Mouse (Mus musculus): ENCODE measurements around the gene Tdrd5.
"Not testable (repeated sequence)": the region's sequence is repeated elsewhere in the genome, so short reads cannot be mapped to it uniquely, and the experiment has no call there.

The Tdrd5 gene

DNA sequence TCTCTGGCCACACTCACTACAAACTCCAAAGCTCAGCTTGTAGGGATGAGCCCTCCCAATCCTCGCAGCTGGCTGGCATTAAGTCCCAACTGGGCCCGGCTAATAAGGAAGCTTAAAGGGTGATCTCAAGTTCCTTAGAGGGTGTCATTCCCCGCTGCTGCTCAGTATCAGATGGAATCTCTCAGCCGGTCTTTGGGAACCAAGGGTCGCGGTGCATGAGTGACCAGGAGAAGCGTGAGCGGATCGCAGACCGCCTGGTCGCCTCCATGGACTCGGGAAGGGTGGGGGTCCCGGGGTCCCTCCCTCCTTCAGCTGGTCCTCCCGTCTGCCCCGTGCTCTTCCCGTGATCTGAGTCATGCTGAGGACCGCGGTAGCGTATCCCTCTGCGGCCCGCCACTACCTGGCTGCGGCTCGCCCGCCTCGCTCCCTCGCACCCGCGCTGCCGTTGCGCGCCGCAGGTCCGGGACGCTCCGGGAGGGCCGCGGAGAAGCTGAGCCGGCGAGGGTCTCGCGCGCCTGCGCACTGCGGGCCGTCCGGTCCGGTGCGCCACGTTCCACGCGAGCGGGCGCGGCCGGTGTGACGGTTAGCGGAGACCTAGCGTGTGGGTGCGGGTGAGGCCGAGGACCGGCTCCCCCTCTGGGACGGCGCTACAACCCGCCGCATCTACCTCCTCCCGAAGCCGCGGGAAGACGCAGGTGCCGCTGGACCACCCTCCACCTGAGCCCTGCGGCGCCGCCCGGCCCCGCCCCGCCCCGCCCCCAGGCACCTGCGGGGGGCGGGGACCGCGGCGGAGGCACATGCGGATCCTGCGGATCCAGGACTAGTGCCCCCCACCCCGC lies at the start of gene Tdrd5:
TSS of gene Tdrd5 (minus strand) at position 754 of the 839 bp plus-strand sequence.
- DNase-seq (ENCODE audit: low spot score in 2 of 2) = peak in 1 of 2 experiments; percentile 27

DNA sequence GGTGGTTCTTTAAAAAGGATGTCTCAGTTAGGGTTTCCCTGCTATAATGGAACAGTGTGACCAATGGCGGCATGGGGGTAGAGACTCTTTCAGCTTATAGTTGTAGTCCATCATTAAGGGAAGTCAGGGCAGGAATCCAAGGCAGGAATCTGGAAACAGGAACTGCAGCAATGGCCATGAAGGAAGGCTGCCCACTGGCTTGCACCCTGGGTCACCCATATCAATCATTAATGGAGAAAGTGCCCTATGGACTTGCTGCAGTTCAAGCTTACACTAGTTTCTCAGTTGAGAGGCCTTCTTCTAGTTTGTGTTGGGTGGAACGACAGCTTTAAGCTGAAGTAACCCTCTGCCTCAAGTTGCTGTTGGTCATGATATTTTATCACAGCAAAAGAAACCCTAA lies 49.0 kb upstream of the Tdrd5 start:
- DNase-seq (ENCODE audit: low spot score in 2 of 2) = no peak

DNA sequence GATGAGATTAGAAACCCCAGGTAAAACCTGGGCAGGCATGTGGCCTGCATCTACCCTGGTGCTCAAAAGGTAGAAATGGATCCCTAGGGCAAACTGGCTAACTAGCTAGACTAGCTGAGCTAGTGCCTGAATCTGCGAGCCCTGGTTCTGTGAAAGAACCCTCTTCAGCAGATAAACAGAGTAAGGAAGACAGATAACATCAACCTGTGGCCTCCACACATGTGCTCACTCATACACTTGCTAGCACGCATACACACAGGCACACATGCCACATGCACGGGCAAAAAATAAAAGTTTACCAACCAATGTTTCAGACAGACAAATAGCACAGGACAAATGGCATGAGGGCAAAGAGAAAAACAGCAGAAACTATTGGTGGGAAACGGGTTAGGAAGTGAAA lies 47.0 kb upstream of the Tdrd5 start:
- no peak for DNase-seq (ENCODE audit: low spot score in 2 of 2)

DNA sequence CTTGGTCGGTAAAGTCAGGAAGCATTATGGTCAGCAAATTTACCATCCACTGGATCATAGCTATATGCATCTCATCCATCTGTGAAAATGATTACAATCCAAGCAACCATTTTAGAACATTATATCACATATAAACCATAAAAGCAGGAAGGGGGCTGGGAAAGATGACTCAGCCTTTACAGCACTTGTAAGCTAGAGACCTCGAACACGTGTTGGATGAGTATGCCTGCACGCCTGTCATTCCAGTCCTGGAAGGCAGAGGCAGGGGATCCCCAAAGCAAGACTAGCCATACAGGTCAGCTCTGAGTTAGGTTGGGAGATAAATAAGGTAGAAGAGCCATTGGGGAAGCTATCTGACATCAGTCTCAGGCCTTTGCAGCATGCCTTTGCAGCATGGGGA lies 45.6 kb upstream of the Tdrd5 start:
- no peak for DNase-seq (ENCODE audit: low spot score in 2 of 2)

DNA sequence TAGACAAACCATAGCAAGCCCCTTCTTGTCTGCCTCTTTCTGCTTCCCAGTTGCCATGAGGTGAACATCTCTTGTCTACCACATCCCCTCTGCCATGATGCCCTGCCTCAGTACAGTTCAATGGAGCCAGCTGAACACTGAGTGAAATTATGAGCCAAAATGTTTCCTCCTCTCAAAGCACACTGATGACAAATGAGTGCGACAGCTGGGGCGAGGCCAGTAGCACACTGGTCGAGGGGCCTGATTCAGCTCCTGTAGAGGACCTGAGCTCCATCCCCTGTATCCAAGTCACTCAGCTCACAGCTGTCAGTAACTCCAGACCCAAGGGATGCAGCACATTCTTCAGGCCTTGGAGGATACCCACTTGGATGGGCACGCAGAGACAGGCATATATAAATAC lies 42.2 kb upstream of the Tdrd5 start:
- no peak for DNase-seq (ENCODE audit: low spot score in 2 of 2)

DNA sequence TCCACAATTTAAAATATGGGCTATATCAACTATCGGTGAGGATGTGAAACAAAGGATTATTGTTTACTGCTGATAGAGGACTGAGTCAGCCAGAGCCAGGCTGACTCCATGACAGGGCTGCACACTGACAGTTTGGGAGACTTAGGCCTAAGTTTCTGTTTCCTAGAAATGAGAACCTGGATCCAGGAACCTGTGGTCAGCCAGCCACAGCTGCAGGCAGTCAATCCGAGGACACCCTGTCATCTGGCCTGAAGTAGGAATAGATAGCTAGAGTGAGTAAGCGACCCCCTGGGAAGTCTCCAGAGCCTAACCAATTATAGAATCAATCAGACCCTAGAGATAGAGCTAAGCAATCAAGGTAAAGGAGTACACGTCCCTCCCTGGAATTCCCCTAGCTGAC lies 41.0 kb upstream of the Tdrd5 start:
- no peak for DNase-seq (ENCODE audit: low spot score in 2 of 2)

DNA sequence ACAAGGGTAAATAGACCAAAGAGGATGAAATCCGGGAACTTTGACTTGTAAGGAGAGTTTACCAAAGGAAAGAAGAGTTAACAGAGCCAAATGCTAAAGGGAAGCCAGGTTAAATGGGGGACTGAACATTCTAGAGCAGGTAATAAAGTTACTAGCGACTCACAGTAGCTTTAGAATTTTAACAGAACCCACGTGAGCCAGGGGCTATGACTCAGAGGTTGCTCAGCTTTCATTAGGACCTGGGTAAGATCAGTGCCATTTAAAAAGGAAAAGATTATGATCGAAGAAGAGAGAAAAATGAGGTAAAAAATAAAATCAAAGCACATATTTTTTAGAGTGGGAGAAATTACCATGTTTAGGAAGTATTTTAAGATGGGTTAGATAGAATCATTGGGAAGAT lies 37.4 kb upstream of the Tdrd5 start:
- no peak for DNase-seq (ENCODE audit: low spot score in 2 of 2)

DNA sequence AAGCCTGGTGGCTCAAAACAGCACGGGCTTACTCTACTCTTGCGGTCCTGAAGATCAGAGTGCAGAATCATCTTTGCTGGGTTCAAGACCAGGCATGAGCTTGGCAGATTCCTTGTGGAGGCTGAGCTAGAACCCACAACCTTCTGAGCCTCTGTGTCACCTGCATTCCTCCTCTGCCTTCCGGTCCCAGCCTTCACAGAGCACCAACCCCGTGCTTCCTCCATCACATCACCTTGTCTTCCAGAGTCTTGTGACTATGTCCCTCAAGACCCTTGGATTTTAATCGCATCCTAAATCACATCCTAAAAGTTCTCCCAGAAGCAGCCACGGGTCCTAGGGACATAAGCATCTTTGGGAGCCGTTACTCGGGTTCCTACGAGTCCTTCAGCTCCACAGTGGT lies 19.7 kb upstream of the Tdrd5 start:
- DNase-seq (ENCODE audit: low spot score in 2 of 2) = no peak

DNA sequence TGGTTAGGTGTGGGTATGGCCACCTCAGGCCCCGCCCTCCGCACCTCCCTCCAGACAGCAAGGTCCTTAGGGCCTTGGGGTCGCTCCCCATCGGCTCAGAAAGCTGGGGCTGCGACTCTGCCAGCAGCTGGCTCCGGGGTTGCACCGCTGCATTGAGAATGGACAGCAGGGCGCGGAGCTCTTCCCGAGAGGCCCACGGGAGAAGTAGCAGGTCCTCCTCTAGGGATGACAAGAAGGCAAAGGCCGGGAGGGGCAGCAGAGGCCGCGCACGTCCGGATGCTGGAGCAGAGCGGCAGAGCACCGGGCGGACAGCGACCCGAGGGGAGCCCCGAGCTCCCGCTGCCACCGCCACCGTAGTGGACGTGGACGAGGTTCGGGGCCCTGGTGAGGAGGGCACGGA lies 7.2 kb upstream of the Tdrd5 start, which contains the start of gene Nphs2:
TSS of gene Nphs2 (plus strand) at position 98 of the 400 bp plus-strand sequence.
- no peak for DNase-seq (ENCODE audit: low spot score in 2 of 2)

DNA sequence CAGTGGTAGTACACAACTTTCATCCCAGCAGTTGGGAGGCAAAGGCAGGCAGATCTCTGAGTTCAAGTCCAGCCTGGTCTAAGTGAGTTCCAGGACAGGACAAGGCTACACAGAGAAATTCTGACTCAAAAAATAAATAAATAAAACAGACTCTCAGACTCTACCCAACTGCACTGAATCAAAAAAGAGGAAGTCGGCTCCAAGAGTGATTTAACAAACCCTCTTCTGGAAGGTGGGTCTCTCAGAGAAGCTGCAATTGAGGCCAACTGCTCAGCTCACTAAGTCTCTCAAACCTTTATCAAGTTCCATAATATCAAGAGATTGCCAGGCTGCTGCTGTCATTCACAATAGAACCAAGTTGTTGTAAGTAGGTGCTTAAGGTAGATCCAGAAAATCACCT lies 5.1 kb upstream of the Tdrd5 start:
- no peak for DNase-seq (ENCODE audit: low spot score in 2 of 2)

DNA sequence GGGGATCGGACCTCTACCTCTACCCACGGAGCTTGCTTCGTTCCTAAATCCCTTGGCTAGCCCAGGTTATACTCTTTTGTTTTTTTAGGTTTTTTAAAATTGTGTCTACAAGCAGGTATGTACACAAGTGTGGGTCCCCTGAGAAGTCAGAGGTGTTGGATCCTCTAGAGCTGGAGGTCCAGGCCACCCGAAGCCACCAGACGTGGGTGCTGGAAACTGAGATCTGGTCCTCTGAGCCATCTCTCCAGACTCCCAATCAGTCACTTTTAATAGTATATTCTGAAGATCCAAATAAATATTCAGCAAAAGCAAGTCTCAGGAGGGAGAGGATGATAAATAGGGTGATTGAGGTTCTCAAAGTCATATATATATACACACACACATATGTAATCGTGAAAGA lies 13.4 kb downstream of the Tdrd5 start:
- DNase-seq (ENCODE audit: low spot score in 2 of 2) = no peak

DNA sequence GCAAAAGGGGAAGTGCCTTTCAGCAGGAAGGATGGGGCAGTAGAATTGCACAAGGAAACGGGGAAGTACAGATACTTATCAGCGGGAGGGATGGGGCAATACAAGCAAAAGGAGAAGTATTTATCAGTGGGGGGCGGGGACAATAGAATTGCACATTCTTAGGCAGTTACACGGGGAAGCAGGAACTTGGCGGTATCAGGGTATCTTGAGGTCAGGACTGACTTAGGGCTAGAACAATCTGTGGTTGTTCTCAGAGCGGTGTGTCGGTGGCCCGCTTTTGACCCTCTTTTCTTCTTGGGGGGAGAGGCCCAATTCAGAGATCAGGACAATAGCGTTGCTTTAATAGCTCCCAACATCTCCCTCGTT lies 14.3 kb downstream of the Tdrd5 start:
- not testable (repeated sequence) for DNase-seq (ENCODE audit: low spot score in 2 of 2)

DNA sequence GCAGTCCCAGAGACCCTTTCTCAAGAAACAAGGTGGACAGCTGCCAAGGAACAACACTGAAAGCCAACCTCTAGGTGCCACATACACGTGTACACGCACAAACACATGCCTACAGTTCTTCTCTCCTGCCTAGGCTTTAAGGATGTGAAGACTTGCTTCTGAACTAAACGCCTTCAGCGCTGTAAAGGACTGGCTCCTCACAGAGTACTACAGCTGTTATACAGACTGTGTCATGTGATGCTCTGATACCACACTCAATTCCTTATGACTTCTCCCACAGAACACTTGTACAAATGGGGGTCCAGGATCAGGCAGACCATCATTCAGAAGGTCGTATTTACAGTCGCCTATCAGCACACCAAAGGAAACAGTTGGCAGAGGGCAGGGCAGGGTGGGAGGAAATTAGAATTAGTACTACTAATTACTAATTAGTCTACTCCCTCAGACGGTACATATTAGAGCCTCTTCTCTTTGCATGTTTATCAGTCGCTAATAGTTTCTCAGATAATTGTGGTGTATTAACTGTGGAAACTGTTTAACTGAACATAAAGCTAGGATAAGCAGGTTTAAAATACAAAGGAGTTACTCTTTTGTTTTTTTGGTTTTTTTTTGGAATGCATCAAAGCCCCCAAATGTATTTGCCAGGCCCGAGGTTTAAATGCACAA lies 14.8 kb downstream of the Tdrd5 start:
- DNase-seq (ENCODE audit: low spot score in 2 of 2) = no peak

DNA sequence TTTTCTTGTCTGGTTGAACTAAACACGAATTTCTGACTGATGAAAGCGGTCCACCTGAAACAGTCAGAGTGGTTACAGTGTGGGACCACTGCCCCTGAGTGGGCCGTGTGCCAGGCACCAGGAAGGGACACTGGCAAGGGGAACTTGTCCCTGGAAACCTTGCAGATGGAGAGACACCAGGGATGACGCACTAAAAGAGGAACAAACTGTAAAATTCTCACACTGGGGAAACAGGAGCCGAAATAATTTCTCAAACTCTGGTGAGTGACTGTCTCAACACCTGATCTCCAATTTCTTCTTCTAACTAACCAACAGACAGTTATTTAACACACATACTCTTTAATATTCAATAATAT lies 17.9 kb downstream of the Tdrd5 start:
- no peak for DNase-seq (ENCODE audit: low spot score in 2 of 2)

DNA sequence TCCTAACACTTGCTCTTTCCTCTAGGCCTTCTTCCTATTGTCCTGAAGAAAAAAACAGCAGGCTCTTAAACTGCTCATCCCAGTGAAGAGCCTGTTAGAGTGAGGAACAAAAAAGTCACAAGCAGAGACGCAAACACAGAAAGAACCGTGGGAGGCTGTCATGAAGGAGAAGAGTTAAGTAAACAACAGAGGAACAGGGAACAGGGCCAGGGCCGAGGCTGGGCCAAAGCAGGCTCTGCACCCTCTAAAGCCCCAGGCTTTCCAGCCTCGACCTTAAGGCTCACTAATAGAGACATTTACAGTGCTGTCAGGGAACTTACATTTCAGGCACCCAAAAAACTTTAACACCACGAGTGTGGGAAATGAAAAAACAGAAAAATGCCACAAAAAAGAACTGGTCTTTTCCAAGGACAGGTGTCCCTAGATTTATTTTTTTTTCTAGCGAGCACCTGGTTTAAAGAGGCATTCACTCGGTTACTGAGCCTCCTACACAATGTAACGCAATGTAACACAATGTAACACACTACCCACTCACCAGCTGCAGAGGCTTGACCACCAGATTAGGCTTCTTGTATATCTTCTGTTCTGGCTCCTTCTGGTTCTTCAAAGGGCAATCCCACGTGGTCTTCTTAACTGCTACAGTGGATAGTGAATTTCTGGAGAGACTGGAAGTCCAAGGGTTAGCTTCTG lies 18.5 kb downstream of the Tdrd5 start:
- DNase-seq (ENCODE audit: low spot score in 2 of 2) = no peak

DNA sequence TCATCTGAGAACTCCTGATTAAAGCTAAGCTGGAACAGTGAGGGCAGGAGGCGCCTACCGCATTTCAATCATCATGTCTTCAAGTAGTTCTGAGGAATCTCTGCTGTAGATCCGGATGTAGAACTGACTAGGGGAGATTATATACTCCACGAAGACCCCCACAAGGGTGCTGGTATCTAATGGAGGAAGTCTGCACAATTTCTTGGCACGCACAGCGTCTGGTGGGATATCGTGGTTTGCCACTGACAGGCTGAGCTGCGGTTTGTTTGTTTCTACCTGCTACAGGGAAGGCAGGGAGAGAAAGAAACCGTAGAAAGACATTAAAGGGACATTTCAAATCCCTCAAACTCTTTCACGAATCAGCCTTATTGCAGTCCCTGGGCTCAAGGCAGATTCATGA lies 19.3 kb downstream of the Tdrd5 start:
- DNase-seq (ENCODE audit: low spot score in 2 of 2) = no peak

DNA sequence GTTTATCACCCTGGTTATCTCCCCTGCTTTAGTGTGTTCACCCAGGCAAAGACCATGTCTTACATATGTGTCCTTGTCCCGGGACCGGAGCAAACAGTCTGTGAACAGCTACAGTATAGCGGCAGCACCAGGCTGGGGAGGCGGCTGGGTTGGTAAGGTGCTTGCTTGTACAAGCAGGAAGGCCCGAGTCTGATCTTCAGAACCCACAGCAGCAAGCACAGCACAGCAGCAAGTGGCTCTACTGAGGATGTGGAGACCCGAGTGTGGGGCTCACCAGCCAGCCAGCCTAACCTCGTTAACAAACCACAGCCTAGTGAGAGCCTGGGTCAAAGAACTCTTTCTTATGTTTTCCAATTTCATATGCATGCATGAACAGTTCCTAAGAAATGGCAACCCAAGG lies 23.3 kb downstream of the Tdrd5 start:
- DNase-seq (ENCODE audit: low spot score in 2 of 2) = no peak

DNA sequence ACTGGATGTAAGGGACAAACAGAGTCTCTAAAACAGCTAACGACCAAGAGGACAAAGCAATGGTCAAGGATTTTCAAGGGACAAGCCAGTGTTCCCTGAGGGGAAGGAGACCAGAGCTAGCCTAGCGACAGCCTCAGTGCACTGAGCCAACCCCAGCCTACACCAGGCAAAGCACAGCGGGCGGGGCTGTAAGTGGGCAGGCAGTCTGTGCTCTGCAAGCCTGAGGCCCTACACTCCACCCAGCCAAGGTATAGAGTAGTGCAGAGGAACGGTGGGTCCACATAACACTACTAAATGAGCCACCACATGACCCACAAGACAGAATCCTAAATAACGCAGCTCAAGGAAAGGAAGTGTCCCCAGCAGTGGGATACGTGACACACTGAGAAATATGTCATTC lies 29.8 kb downstream of the Tdrd5 start:
- no peak for DNase-seq (ENCODE audit: low spot score in 2 of 2)

DNA sequence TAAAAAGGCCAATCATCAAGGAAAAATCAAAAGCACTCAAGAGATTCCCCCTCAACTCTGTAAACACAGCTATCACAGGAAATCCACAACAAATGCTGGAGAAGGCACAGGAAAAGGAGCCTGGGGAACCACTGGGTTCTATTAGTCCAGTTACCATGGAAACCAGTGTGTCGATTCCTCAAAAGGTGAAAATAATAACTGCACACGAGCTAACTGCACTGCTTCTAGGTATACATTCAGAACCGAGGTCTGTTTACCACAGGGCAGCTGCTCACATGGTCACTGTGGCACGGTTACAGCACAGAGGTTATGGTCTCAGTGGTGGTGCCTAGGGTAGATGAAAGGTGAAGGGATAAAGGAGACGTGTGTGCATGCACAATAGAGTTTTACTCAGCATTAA lies 31.8 kb downstream of the Tdrd5 start:
- DNase-seq (ENCODE audit: low spot score in 2 of 2) = no peak

DNA sequence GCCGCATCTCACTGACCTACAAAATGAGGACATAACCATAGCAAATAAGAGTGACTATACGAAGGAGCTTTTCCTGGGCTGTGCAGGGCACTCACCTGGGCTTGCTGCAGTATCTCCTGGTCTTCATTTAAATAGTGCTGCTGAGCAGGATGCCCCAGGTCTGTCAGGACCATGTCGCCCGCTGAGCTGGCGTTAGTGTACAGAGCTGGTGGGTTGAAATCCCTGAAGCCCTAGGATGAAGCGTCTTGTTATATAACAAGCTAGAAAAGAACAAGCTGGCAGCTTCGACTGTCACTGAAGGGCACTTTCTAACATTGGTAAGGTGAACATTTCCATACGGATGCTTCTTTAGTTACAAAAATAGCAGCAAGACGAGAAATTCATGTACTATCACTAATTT lies 33.0 kb downstream of the Tdrd5 start:
- DNase-seq (ENCODE audit: low spot score in 2 of 2) = no peak

DNA sequence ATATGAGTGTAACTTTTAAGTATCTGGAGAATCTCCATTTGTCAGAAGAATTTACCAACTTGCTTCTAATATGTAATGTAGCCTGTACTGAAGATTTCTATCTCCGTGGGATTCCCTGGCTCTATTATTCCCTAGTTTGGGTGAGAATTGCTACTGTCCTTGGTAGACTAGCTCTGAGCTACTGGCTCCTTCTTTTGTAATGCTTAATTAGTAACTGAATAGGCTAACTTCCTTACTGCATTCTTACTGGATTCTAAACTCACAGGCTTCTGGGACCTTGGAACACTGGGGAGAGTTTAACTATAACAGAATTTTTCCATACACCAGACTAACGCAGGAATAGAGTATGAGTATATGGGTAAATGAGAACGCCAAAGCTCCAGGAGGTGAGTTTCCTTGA lies 34.9 kb downstream of the Tdrd5 start:
- DNase-seq (ENCODE audit: low spot score in 2 of 2) = not testable (repeated sequence)

DNA sequence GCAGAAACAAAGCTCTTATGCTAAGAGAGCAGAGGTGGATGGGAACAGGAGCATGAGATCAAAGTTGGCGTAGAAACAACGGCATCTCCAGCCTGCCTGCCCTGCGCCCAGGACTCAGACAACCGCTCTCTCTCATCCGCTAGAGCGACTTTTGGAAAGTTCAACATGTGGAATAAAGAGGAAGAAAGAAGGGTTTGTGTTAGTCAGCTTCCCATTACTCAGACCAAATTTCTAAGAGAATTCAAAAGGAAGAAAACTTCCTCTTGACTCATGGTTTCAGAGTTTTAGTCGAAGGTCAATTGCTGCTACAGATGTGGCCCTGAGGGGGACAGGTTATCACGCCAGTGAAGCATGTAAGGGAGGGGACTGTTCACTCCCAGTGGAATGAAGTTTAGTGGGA lies 39.5 kb downstream of the Tdrd5 start:
- DNase-seq (ENCODE audit: low spot score in 2 of 2) = no peak

DNA sequence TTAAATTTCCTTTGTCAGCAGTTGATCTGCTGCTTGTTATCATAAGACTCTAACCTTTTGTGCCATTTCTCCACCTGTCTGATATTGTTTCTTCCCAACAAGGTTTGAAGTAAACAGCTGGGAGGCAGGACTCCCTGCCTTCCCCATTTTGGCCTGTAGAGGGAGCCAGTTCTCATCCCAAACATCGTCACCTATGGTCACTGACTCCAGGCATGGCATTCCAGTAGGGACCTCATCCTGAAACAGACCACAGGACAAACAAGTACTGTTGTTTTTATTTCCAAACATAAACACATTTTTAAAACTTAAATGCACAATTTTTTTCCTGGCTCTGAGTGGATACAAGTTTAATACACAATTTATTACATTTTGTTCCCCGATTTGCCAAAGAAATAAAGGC lies 40.1 kb downstream of the Tdrd5 start:
- peak in 1 of 2 experiments; percentile 39 for DNase-seq (ENCODE audit: low spot score in 2 of 2)
